Mouse (Mus musculus): ENCODE measurements around the gene Rcan2.

Rcan2 gene

GRCm38 (mm10) chr17:44058145-44058544 is 257.0 kb downstream of the Rcan2 start:
- Histone ChIP-seq H3K4me3 (replicated peaks; ENCODE audit: low read length) (no peak overlapping the region), H3K27me3 (ENCODE audit: insufficient read depth, low read length) (0 out of 2 replicates have a peak, but pooled peaks cover 3% of the 10 kb centered on the region), H3K9me3 (ENCODE audit: low read length) (no peaks in the 10 kb centered on the region), H3K36me3 (ENCODE audit: insufficient read depth, low read length) (no peaks in the 10 kb centered on the region), H3K4me1 (replicated peaks; ENCODE audit: low read depth, low read length) (no peaks in the 10 kb centered on the region)
- TF ChIP-seq CTCF (conservative IDR thresholded peaks at IDR 0.05; ENCODE audit: low read length) (no peak), POU5F1 (IDR thresholded peaks at IDR 0.05; ENCODE audit: borderline replicate concordance, low read length) (no peak), NANOG (IDR thresholded peaks at IDR 0.05; ENCODE audit: borderline replicate concordance, low read length) (no peak)

- Histone ChIP-seq H3K4me3 (replicated peaks; ENCODE audit: low read length) (no peak overlapping the region), H3K27me3 (ENCODE audit: insufficient read depth, low read length) (0 out of 2 replicates have a peak, but pooled peaks cover 3% of the 10 kb centered on the region), H3K4me1 (replicated peaks; ENCODE audit: low read depth, low read length) (no peaks in the 10 kb centered on the region), H3K9me3 (ENCODE audit: low read length) (no peaks in the 10 kb centered on the region), H3K36me3 (ENCODE audit: insufficient read depth, low read length) (no peaks in the 10 kb centered on the region)
- TF ChIP-seq CTCF (conservative IDR thresholded peaks at IDR 0.05; ENCODE audit: low read length) (no peak), POU5F1 (IDR thresholded peaks at IDR 0.05; ENCODE audit: borderline replicate concordance, low read length) (no peak), NANOG (IDR thresholded peaks at IDR 0.05; ENCODE audit: borderline replicate concordance, low read length) (no peak)
Measured at GRCm38 (mm10) chr17:44060781-44061180, 259.6 kb downstream of the Rcan2 start.

- Histone ChIP-seq H3K4me1 (replicated peaks; ENCODE audit: low read depth, low read length) (no peaks in the 10 kb centered on the region), H3K4me3 (replicated peaks; ENCODE audit: low read length) (no peak overlapping the region), H3K27me3 (ENCODE audit: insufficient read depth, low read length) (0 out of 2 replicates have a peak, but pooled peaks cover 3% of the 10 kb centered on the region), H3K36me3 (ENCODE audit: insufficient read depth, low read length) (no peaks in the 10 kb centered on the region), H3K9me3 (ENCODE audit: low read length) (peaks cover 2% of the 10 kb centered on the region; the same call in 1 of the 2 replicates)
- TF ChIP-seq CTCF (conservative IDR thresholded peaks at IDR 0.05; ENCODE audit: low read length) (no peak), POU5F1 (IDR thresholded peaks at IDR 0.05; ENCODE audit: borderline replicate concordance, low read length) (no peak), NANOG (IDR thresholded peaks at IDR 0.05; ENCODE audit: borderline replicate concordance, low read length) (no peak)
Measured at GRCm38 (mm10) chr17:44061289-44061890, 260.2 kb downstream of the Rcan2 start.

- no peaks in the 10 kb centered on the region for H3K4me1 ChIP-seq (replicated peaks; ENCODE audit: low read depth, low read length)
- no peaks in the 10 kb centered on the region for H3K36me3 ChIP-seq (ENCODE audit: insufficient read depth, low read length)
- no peak overlapping the region for H3K4me3 ChIP-seq (replicated peaks; ENCODE audit: low read length)
- TF ChIP-seq CTCF (conservative IDR thresholded peaks at IDR 0.05; ENCODE audit: low read length), result no peak
- no peak for TF ChIP-seq POU5F1 (IDR thresholded peaks at IDR 0.05; ENCODE audit: borderline replicate concordance, low read length)
- TF ChIP-seq NANOG (IDR thresholded peaks at IDR 0.05; ENCODE audit: borderline replicate concordance, low read length), result no peak
- H3K9me3 ChIP-seq (ENCODE audit: low read length), result peaks cover 38% of the 10 kb centered on the region
- no peaks in the 10 kb centered on the region for H3K27me3 ChIP-seq (ENCODE audit: insufficient read depth, low read length)
Measured at GRCm38 (mm10) chr17:44068876-44069275, 267.7 kb downstream of the Rcan2 start.

GRCm38 (mm10) chr17:44071680-44072079 is 270.5 kb downstream of the Rcan2 start:
- no peak for TF ChIP-seq CTCF (conservative IDR thresholded peaks at IDR 0.05; ENCODE audit: low read length)
- no peak for TF ChIP-seq POU5F1 (IDR thresholded peaks at IDR 0.05; ENCODE audit: borderline replicate concordance, low read length)
- TF ChIP-seq NANOG (IDR thresholded peaks at IDR 0.05; ENCODE audit: borderline replicate concordance, low read length), result no peak
- Histone ChIP-seq H3K9me3 (ENCODE audit: low read length) (peaks cover 33% of the 10 kb centered on the region), H3K36me3 (ENCODE audit: insufficient read depth, low read length) (no peaks in the 10 kb centered on the region), H3K4me1 (replicated peaks; ENCODE audit: low read depth, low read length) (no peaks in the 10 kb centered on the region), H3K4me3 (replicated peaks; ENCODE audit: low read length) (no peak overlapping the region), H3K27me3 (ENCODE audit: insufficient read depth, low read length) (no peaks in the 10 kb centered on the region)

- Histone ChIP-seq H3K4me3 (replicated peaks; ENCODE audit: low read length) (no peak overlapping the region), H3K36me3 (ENCODE audit: insufficient read depth, low read length) (no peaks in the 10 kb centered on the region), H3K27me3 (ENCODE audit: insufficient read depth, low read length) (peaks cover 8% of the 10 kb centered on the region; the same call in 1 of the 2 replicates), H3K9me3 (ENCODE audit: low read length) (peaks cover 12% of the 10 kb centered on the region), H3K4me1 (replicated peaks; ENCODE audit: low read depth, low read length) (peaks cover 5% of the 10 kb centered on the region; the same call in 1 of the 2 replicates)
- TF ChIP-seq NANOG (IDR thresholded peaks at IDR 0.05; ENCODE audit: borderline replicate concordance, low read length), result no peak
Measured at GRCm38 (mm10) chr17:44075601-44076000, 274.4 kb downstream of the Rcan2 start.

GRCm38 (mm10) chr17:44076051-44076680 is 275.0 kb downstream of the Rcan2 start:
- TF ChIP-seq NANOG (IDR thresholded peaks at IDR 0.05; ENCODE audit: borderline replicate concordance, low read length) (no peak), CTCF (conservative IDR thresholded peaks at IDR 0.05; ENCODE audit: low read length) (peak; percentile 63), POU5F1 (IDR thresholded peaks at IDR 0.05; ENCODE audit: borderline replicate concordance, low read length) (no peak)
- Histone ChIP-seq H3K27me3 (ENCODE audit: insufficient read depth, low read length) (peaks cover 8% of the 10 kb centered on the region; the same call in 1 of the 2 replicates), H3K4me3 (replicated peaks; ENCODE audit: low read length) (no peak overlapping the region), H3K4me1 (replicated peaks; ENCODE audit: low read depth, low read length) (peaks cover 5% of the 10 kb centered on the region; the same call in 1 of the 2 replicates), H3K9me3 (ENCODE audit: low read length) (peaks cover 7% of the 10 kb centered on the region; the same call in 1 of the 2 replicates), H3K36me3 (ENCODE audit: insufficient read depth, low read length) (no peaks in the 10 kb centered on the region)

GRCm38 (mm10) chr17:44077146-44077842 is 276.1 kb downstream of the Rcan2 start:
- TF ChIP-seq POU5F1 (IDR thresholded peaks at IDR 0.05; ENCODE audit: borderline replicate concordance, low read length) (no peak), CTCF (conservative IDR thresholded peaks at IDR 0.05; ENCODE audit: low read length) (no peak), NANOG (IDR thresholded peaks at IDR 0.05; ENCODE audit: borderline replicate concordance, low read length) (no peak)
- peaks cover 8% of the 10 kb centered on the region; the same call in 1 of the 2 replicates for H3K27me3 ChIP-seq (ENCODE audit: insufficient read depth, low read length)

More at GRCm38 (mm10) chr17:44077146-44077842, 276.1 kb downstream of the Rcan2 start:
- H3K36me3 ChIP-seq (ENCODE audit: insufficient read depth, low read length), result no peaks in the 10 kb centered on the region
- peaks cover 5% of the 10 kb centered on the region; the same call in 1 of the 2 replicates for H3K4me1 ChIP-seq (replicated peaks; ENCODE audit: low read depth, low read length)
- H3K9me3 ChIP-seq (ENCODE audit: low read length), result no peaks in the 10 kb centered on the region
- no peak overlapping the region for H3K4me3 ChIP-seq (replicated peaks; ENCODE audit: low read length)

All from E14TG2a.4 (cell line).